Mouse (Mus musculus): ENCODE measurements around the gene Traf6. TPM values are rescaled to one million over a fixed set of nuclear protein-coding genes. Genes with fewer than 3 reads are reported as not detected.

Traf6 gene
- total RNA-seq, 1 experiment: 10.5 TPM

DNA sequence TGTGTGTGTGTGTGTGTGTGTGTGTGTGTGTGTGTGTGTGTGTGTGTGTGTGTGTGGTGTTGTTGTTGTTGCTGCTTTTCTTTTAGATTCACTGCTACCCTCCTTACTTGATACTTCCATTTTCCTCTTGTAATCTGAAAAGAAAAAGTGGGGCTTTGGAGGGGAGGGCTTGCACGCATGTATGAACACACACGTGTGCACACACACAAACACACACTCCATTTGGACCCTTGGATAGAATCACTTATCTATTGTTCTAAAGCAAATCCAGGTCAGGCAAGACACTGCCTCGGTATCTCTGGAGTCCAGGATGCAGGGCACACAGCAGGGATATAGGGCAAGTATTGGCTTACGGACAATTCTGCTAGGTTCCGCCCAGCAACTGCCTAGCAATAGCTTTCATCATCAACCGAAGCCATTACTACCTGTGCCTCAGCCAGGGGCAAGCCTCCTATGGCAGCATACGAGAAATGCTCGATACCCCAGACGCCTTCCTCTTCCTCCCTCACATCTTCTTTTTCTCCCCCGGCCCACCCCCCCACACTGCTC, 45.2 kb downstream of the Traf6 start:
- in situ Hi-C loops (cut with MboI; ENCODE audit: low sequenced_read_pairs in 2 of 2, unreplicated experiment in 2 of 2): loop anchor here in 1 of 2 experiments (25.0 kb wide), 1 partner anchor 739 kb away; the partner anchor contains the start of gene Fjx1

DNA sequence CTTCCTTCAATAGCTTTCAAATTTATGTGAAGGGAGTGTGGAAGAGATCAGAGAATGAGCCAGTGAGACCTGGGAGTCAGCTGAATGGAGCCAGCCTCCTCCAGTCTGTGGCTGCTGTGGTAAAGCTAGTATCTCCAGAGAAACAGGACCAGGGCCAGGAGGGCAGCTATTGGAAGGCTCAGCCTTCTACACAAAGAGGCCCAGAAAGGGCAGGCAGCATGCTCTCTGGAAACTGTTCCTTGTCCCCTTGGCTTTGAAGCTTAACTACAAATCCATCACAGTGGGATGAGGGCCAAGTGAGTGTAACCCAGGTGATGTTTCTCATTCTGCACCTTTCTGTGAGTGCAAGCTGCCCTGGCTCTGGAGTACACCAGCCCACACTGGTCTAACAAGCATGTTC, 49.6 kb downstream of the Traf6 start:
- Histone ChIP-seq H3K4me3 (ENCODE audit: insufficient read depth in 1 of 2, low read depth in 1 of 2, low read length in 2 of 2, poor library complexity in 1 of 2, severe bottlenecking in 1 of 2) (no peak overlapping the region), H3K9ac (ENCODE audit: insufficient read depth, low read depth, low read length, poor library complexity, severe bottlenecking) (no peak overlapping the region), H3K27ac (ENCODE audit: insufficient read depth, low read depth, low read length, poor library complexity, severe bottlenecking) (no peak overlapping the region), H3K9me3 (ENCODE audit: control insufficient read depth, insufficient read depth, low read depth, low read length) (no peaks in the 10 kb centered on the region), H3K36me3 (ENCODE audit: control insufficient read depth, insufficient read depth, low read length, poor library complexity, severe bottlenecking) (no peaks in the 10 kb centered on the region), H3K4me1 (ENCODE audit: control insufficient read depth in 2 of 2, insufficient read depth in 2 of 2, low read length in 2 of 2, poor library complexity in 1 of 2) (peaks cover 0 to 11% of the 10 kb centered on the region in 2 experiments; a peak in 2 of 4 replicates)
- TF ChIP-seq ZC3H11A (IDR thresholded peaks at IDR 0.05; ENCODE audit: borderline replicate concordance, low read depth, low read length) (no peak), ZNF384 (IDR thresholded peaks at IDR 0.05; ENCODE audit: low read depth, low read length) (no peak), MAFK (IDR thresholded peaks at IDR 0.05; ENCODE audit: insufficient read depth, low read depth, low read length) (no peak), CHD2 (IDR thresholded peaks at IDR 0.05; ENCODE audit: low read depth, low read length) (no peak), HCFC1 (IDR thresholded peaks at IDR 0.05; ENCODE audit: borderline replicate concordance, insufficient read depth, low read length) (no peak)
- in situ Hi-C loops (cut with MboI; ENCODE audit: low sequenced_read_pairs in 2 of 2, unreplicated experiment in 2 of 2): no loop called here
- DNase-seq (ENCODE audit: low read depth, low spot score): no peak

More for the DNA sequence above, 45.2 kb downstream of the Traf6 start:
- DNase-seq (ENCODE audit: low read depth, low spot score): no peak
- H3K36me3 ChIP-seq (ENCODE audit: control insufficient read depth, insufficient read depth, low read length, poor library complexity, severe bottlenecking): no peaks in the 10 kb centered on the region
- TF ChIP-seq HCFC1 (IDR thresholded peaks at IDR 0.05; ENCODE audit: borderline replicate concordance, insufficient read depth, low read length) (no peak), MAFK (IDR thresholded peaks at IDR 0.05; ENCODE audit: insufficient read depth, low read depth, low read length) (no peak), ZC3H11A (IDR thresholded peaks at IDR 0.05; ENCODE audit: borderline replicate concordance, low read depth, low read length) (no peak), CHD2 (IDR thresholded peaks at IDR 0.05; ENCODE audit: low read depth, low read length) (no peak), ZNF384 (IDR thresholded peaks at IDR 0.05; ENCODE audit: low read depth, low read length) (no peak)
- no peaks in the 10 kb centered on the region for H3K9me3 ChIP-seq (ENCODE audit: control insufficient read depth, insufficient read depth, low read depth, low read length)
- no peak overlapping the region for H3K27ac ChIP-seq (ENCODE audit: insufficient read depth, low read depth, low read length, poor library complexity, severe bottlenecking)
- no peak overlapping the region for H3K9ac ChIP-seq (ENCODE audit: insufficient read depth, low read depth, low read length, poor library complexity, severe bottlenecking)
- peaks cover 0 to 15% of the 10 kb centered on the region in 2 experiments; a peak in 2 of 4 replicates for H3K4me1 ChIP-seq (ENCODE audit: control insufficient read depth in 2 of 2, insufficient read depth in 2 of 2, low read length in 2 of 2, poor library complexity in 1 of 2)
- no peak overlapping the region for H3K4me3 ChIP-seq (ENCODE audit: insufficient read depth in 1 of 2, low read depth in 1 of 2, low read length in 2 of 2, poor library complexity in 1 of 2, severe bottlenecking in 1 of 2)

GRCm38 (mm10) chr2:101729472-101729871, 51.2 kb downstream of the Traf6 start:
- no peak for TF ChIP-seq HCFC1 (IDR thresholded peaks at IDR 0.05; ENCODE audit: borderline replicate concordance, insufficient read depth, low read length)
- TF ChIP-seq MAFK (IDR thresholded peaks at IDR 0.05; ENCODE audit: insufficient read depth, low read depth, low read length): no peak
- TF ChIP-seq ZC3H11A (IDR thresholded peaks at IDR 0.05; ENCODE audit: borderline replicate concordance, low read depth, low read length): no peak
- no peak for TF ChIP-seq CHD2 (IDR thresholded peaks at IDR 0.05; ENCODE audit: low read depth, low read length)
- no peak for TF ChIP-seq ZNF384 (IDR thresholded peaks at IDR 0.05; ENCODE audit: low read depth, low read length)
- H3K36me3 ChIP-seq (ENCODE audit: control insufficient read depth, insufficient read depth, low read length, poor library complexity, severe bottlenecking): no peaks in the 10 kb centered on the region
- no peak overlapping the region for H3K27ac ChIP-seq (ENCODE audit: insufficient read depth, low read depth, low read length, poor library complexity, severe bottlenecking)
- H3K4me1 ChIP-seq (ENCODE audit: control insufficient read depth in 2 of 2, insufficient read depth in 2 of 2, low read length in 2 of 2, poor library complexity in 1 of 2): peaks cover 0 to 6% of the 10 kb centered on the region in 2 experiments; a peak in 1 of 4 replicates
- no peak overlapping the region for H3K9ac ChIP-seq (ENCODE audit: insufficient read depth, low read depth, low read length, poor library complexity, severe bottlenecking)
- no peak for DNase-seq (ENCODE audit: low read depth, low spot score)
- no peak overlapping the region for H3K4me3 ChIP-seq (ENCODE audit: insufficient read depth in 1 of 2, low read depth in 1 of 2, low read length in 2 of 2, poor library complexity in 1 of 2, severe bottlenecking in 1 of 2)
- in situ Hi-C loops (cut with MboI; ENCODE audit: low sequenced_read_pairs in 2 of 2, unreplicated experiment in 2 of 2): no loop called here
- no peaks in the 10 kb centered on the region for H3K9me3 ChIP-seq (ENCODE audit: control insufficient read depth, insufficient read depth, low read depth, low read length)

DNA sequence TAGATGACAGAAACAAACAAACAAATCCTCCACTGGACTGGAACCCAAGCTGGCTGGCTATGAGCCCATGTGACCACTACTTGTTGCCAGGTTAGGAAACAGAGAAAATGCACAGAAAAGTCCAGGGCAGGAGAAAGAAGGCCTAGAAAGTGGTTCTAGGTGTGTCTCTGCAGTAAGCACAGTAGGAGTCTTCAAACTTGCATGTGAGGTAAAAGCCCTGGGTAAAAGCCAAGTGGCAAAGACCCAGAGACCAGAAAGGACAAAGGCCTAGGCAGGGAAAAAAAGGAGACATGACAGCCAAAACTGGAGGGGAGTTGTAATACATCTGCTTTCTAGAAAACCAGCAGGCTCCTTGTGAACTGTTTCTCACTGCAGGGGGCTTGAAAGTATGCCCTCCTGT, 52.7 kb downstream of the Traf6 start:
- in situ Hi-C loops (cut with MboI; ENCODE audit: low sequenced_read_pairs in 2 of 2, unreplicated experiment in 2 of 2): no loop called here
- H3K9me3 ChIP-seq (ENCODE audit: control insufficient read depth, insufficient read depth, low read depth, low read length): no peaks in the 10 kb centered on the region
- TF ChIP-seq ZNF384 (IDR thresholded peaks at IDR 0.05; ENCODE audit: low read depth, low read length) (no peak), ZC3H11A (IDR thresholded peaks at IDR 0.05; ENCODE audit: borderline replicate concordance, low read depth, low read length) (no peak), MAFK (IDR thresholded peaks at IDR 0.05; ENCODE audit: insufficient read depth, low read depth, low read length) (no peak), HCFC1 (IDR thresholded peaks at IDR 0.05; ENCODE audit: borderline replicate concordance, insufficient read depth, low read length) (no peak), CHD2 (IDR thresholded peaks at IDR 0.05; ENCODE audit: low read depth, low read length) (no peak)
- H3K4me1 ChIP-seq (ENCODE audit: control insufficient read depth in 2 of 2, insufficient read depth in 2 of 2, low read length in 2 of 2, poor library complexity in 1 of 2): peaks cover 0 to 6% of the 10 kb centered on the region in 2 experiments; a peak in 1 of 4 replicates
- no peak overlapping the region for H3K9ac ChIP-seq (ENCODE audit: insufficient read depth, low read depth, low read length, poor library complexity, severe bottlenecking)
- no peak overlapping the region for H3K27ac ChIP-seq (ENCODE audit: insufficient read depth, low read depth, low read length, poor library complexity, severe bottlenecking)
- DNase-seq (ENCODE audit: low read depth, low spot score): no peak
- no peak overlapping the region for H3K4me3 ChIP-seq (ENCODE audit: insufficient read depth in 1 of 2, low read depth in 1 of 2, low read length in 2 of 2, poor library complexity in 1 of 2, severe bottlenecking in 1 of 2)
- H3K36me3 ChIP-seq (ENCODE audit: control insufficient read depth, insufficient read depth, low read length, poor library complexity, severe bottlenecking): no peaks in the 10 kb centered on the region

Data from ES-E14 (cell line).